Mouse (Mus musculus): ENCODE measurements around the gene Gm28051. TPM values are rescaled to one million over a fixed set of nuclear protein-coding genes. Genes with fewer than 3 reads are reported as not detected.

Gm28051 gene
- polyA plus RNA-seq, 1 experiment from 2014 or later = not detected

DNA sequence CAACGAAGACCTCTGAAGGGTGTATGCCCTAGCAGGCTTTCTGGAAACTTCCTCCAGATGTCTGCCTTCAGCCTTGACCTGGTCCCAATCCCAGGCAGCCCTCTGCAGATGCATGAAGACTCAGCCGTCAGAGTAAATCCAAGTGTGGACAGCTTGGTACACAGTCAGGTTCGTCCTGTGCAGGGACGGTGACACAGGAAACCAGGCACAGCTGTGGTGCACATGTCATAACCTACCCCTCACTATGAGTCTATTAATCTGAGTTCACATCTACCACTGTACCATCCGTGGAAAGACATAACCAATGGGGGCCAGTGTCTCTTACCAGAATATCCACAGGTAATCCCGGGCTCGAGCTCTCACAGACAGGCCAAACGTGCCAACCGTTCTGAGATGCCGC, 83.0 kb downstream of the Gm28051 start:
- Histone ChIP-seq H3K9me3 (ENCODE audit: control insufficient read depth, low read length) (no peaks in the 10 kb centered on the region), H3K4me1 (ENCODE audit: control insufficient read depth, insufficient read depth, low read length) (peaks cover 40% of the 10 kb centered on the region), H3K27me3 (replicated peaks; ENCODE audit: control insufficient read depth, insufficient read depth, low read length) (no peaks in the 10 kb centered on the region), H3K4me2 (ENCODE audit: low read depth, low read length) (no peak overlapping the region), H3K36me3 (ENCODE audit: control insufficient read depth, insufficient read depth, low read length) (no peaks in the 10 kb centered on the region), H3K9ac (ENCODE audit: low read depth, low read length) (no peak overlapping the region), H3K4me3 (ENCODE audit: low read length) (no peak overlapping the region), H3K27ac (ENCODE audit: low read length) (no peak overlapping the region)
- WGBS = 79% methylated on average over 10 of the region's 10 CpGs
- ATAC-seq = no peak

DNA sequence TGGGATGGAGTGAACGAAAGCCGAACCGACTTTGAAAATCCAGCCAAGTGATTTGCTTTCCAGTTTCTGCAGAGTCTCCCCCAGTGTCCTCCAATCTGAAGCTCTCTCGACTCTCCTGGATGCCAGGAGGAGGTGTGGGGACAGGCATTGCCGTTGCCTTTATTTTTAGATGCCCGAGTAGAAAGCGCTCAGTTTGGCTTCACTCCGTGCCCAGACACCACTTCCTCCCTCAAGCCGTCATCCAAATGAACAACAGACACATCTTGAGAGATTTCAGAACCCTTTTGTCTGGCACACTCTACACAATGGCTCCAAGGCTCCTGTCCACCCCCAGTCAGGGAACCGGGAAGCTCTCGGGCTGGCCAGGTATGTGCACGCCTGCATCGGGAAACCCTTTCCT, 83.4 kb downstream of the Gm28051 start:
- ATAC-seq = no peak
- no peaks in the 10 kb centered on the region for H3K36me3 ChIP-seq (ENCODE audit: control insufficient read depth, insufficient read depth, low read length)
- H3K9ac ChIP-seq (ENCODE audit: low read depth, low read length) = no peak overlapping the region
- no peak overlapping the region for H3K4me2 ChIP-seq (ENCODE audit: low read depth, low read length)
- no peak overlapping the region for H3K27ac ChIP-seq (ENCODE audit: low read length)
- H3K9me3 ChIP-seq (ENCODE audit: control insufficient read depth, low read length) = no peaks in the 10 kb centered on the region
- H3K27me3 ChIP-seq (replicated peaks; ENCODE audit: control insufficient read depth, insufficient read depth, low read length) = no peaks in the 10 kb centered on the region
- H3K4me3 ChIP-seq (ENCODE audit: low read length) = no peak overlapping the region
- peaks cover 35% of the 10 kb centered on the region for H3K4me1 ChIP-seq (ENCODE audit: control insufficient read depth, insufficient read depth, low read length)
- 77% methylated on average over 13 of the region's 13 CpGs for WGBS

DNA sequence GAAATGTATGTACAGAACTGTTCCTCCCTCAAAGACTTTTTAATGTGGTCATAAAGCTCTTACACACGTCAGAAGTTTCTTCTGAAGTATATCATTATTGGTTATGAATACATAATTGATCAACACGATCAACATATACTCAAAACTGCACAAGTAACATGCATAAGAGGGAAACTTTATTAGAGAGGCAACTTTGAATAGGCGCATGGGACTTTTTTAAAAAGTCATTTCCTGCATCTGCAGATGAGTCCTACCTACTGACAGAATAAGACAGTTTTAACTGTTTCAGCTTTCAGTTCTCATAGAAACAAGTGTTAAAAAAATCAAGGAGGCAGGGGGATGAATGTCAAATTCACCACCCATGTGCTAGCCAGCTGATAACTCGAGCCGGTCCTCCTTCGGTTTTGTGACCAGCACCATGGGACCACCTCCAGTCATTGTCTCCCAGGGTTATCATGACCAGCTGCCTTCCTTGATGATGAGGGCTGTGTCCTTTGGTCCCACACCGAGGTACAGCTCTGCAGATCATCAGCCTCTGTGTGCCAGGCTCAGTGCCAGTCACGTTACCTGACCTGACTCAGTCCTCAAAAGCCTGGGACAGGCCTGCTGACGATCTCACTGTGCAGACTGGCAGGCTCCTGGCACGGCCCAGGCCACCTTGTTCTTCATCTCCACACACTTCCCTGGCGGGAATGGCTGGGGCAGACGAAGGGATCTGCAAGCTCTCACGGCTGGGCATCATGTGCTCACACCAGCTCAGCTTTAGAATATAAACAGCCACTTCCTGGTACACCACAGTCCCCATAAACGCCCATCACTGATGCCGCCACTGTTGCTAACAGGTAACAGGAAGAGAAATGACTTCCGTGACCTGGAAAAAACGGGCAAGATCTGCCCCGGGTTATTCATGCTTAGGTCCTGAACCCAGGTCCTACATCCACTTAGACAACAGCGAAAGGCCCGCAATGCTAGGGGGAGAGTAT, 84.4 kb downstream of the Gm28051 start:
- 62% methylated on average over 20 of the region's 20 CpGs for WGBS
- H3K4me3 ChIP-seq (ENCODE audit: low read length) = no peak overlapping the region
- H3K27me3 ChIP-seq (replicated peaks; ENCODE audit: control insufficient read depth, insufficient read depth, low read length) = no peaks in the 10 kb centered on the region
- no peaks in the 10 kb centered on the region for H3K36me3 ChIP-seq (ENCODE audit: control insufficient read depth, insufficient read depth, low read length)
- H3K9me3 ChIP-seq (ENCODE audit: control insufficient read depth, low read length) = no peaks in the 10 kb centered on the region
- H3K4me2 ChIP-seq (ENCODE audit: low read depth, low read length) = no peak overlapping the region
- H3K27ac ChIP-seq (ENCODE audit: low read length) = peak overlapping the region; percentile 37; the same call in 1 of the 2 replicates
- no peak; the same call in 1 of the 2 replicates for ATAC-seq
- no peak overlapping the region for H3K9ac ChIP-seq (ENCODE audit: low read depth, low read length)
- H3K4me1 ChIP-seq (ENCODE audit: control insufficient read depth, insufficient read depth, low read length) = peaks cover 31% of the 10 kb centered on the region

DNA sequence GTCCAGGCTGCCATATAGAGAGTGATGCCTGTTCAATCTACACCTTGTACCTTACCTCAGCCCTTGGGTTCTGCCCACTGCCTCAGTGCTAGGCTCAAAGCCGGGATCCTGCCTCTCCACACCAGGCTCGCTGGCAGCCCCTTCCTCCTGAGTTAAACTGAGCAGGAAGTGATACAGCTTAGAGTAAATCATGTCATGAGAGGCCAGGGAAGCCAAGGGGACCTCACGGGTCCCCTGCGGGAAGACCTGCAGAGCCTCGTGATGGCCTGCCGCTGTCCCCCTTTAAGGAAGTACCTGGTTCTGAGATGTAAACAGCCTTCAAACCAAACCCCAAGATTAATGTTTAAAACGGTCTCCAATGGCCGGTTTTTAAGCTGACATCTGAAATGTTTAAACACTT, 85.4 kb downstream of the Gm28051 start:
- H3K27me3 ChIP-seq (replicated peaks; ENCODE audit: control insufficient read depth, insufficient read depth, low read length) = no peaks in the 10 kb centered on the region
- H3K27ac ChIP-seq (ENCODE audit: low read length) = no peak overlapping the region
- 22% methylated on average over 8 of the region's 8 CpGs for WGBS
- no peak overlapping the region for H3K4me2 ChIP-seq (ENCODE audit: low read depth, low read length)
- peaks cover 23% of the 10 kb centered on the region for H3K4me1 ChIP-seq (ENCODE audit: control insufficient read depth, insufficient read depth, low read length)
- ATAC-seq = peak; percentile 16
- no peaks in the 10 kb centered on the region for H3K36me3 ChIP-seq (ENCODE audit: control insufficient read depth, insufficient read depth, low read length)
- no peak overlapping the region for H3K4me3 ChIP-seq (ENCODE audit: low read length)
- H3K9ac ChIP-seq (ENCODE audit: low read depth, low read length) = no peak overlapping the region
- H3K9me3 ChIP-seq (ENCODE audit: control insufficient read depth, low read length) = no peaks in the 10 kb centered on the region

DNA sequence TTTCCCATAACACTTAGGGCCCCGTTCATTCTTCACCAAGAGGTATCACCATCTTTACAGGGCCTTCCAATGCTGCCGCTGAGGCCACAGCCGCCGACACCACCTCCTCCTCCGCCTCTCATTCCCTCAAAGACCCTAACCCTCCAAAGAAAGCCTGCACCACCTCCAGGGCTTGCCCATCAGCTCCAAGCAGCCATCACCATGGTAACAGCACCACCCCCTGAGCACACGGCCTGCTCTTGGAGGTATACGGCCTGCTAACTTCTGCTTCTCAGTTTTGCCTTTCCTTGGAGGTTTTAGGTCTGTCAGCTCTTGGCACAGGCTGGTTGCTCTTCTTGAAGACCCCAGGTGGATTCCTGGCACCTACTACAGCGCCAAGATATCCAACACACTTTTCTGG, 86.7 kb downstream of the Gm28051 start:
- Histone ChIP-seq H3K27ac (ENCODE audit: low read length) (no peak overlapping the region), H3K4me2 (ENCODE audit: low read depth, low read length) (no peak overlapping the region), H3K4me3 (ENCODE audit: low read length) (no peak overlapping the region), H3K36me3 (ENCODE audit: control insufficient read depth, insufficient read depth, low read length) (no peaks in the 10 kb centered on the region), H3K9ac (ENCODE audit: low read depth, low read length) (no peak overlapping the region), H3K27me3 (replicated peaks; ENCODE audit: control insufficient read depth, insufficient read depth, low read length) (no peaks in the 10 kb centered on the region), H3K9me3 (ENCODE audit: control insufficient read depth, low read length) (no peaks in the 10 kb centered on the region), H3K4me1 (ENCODE audit: control insufficient read depth, insufficient read depth, low read length) (peaks cover 26% of the 10 kb centered on the region)
- ATAC-seq = no peak
- WGBS = 72% methylated on average over 8 of the region's 8 CpGs

MicroRNAs within 50 kb of the gene (microRNA counts, 519-probe panel; counts per million panel counts)
- microRNA mmu-miR-1936 = 35.7 counts per million

Small RNAs within 50 kb of the gene (microRNA-seq; reads per million reads assigned to microRNA genes)
- gene Mir1936 = not detected

Other genes with a start within 250 kb of the Gm28051 start
- gene Chga, start 202.8 kb downstream of the Gm28051 start, polyA plus RNA-seq (2015; fragmentation: Nextera tagmentation; extraction: Ambion mirVana) = 26.1 and 28.0 TPM in 2 replicates
- gene Itpk1, start 52.8 kb downstream of the Gm28051 start, polyA plus RNA-seq (2015; fragmentation: Nextera tagmentation; extraction: Ambion mirVana) = 51.4 and 57.1 TPM in 2 replicates
- 19.3 and 20.2 TPM in 2 replicates for gene Moap1, start 14.1 kb downstream of the Gm28051 start, polyA plus RNA-seq (2015; fragmentation: Nextera tagmentation; extraction: Ambion mirVana)
- gene Tmem251, start 14.0 kb downstream of the Gm28051 start, polyA plus RNA-seq (2015; fragmentation: Nextera tagmentation; extraction: Ambion mirVana) = 16.9 and 17.2 TPM in 2 replicates
- 26.7 and 30.0 TPM in 2 replicates for gene Gon7, start within 50 bp of the Gm28051 start, polyA plus RNA-seq (2015; fragmentation: Nextera tagmentation; extraction: Ambion mirVana)
- 32.5 and 33.6 TPM in 2 replicates for gene Ubr7, start 202 bp upstream of the Gm28051 start, polyA plus RNA-seq (2015; fragmentation: Nextera tagmentation; extraction: Ambion mirVana)
- gene Gm20604, start 907 bp upstream of the Gm28051 start, polyA plus RNA-seq (2015; fragmentation: Nextera tagmentation; extraction: Ambion mirVana) = 17.7 and 19.0 TPM in 2 replicates
- 9.5 and 10.0 TPM in 2 replicates for gene Btbd7, start 120.7 kb upstream of the Gm28051 start, polyA plus RNA-seq (2015; fragmentation: Nextera tagmentation; extraction: Ambion mirVana)
- gene Cox8c, start 141.6 kb upstream of the Gm28051 start, polyA plus RNA-seq (2015; fragmentation: Nextera tagmentation; extraction: Ambion mirVana) = not detected in 2 replicates
- gene Unc79, start 191.1 kb upstream of the Gm28051 start, polyA plus RNA-seq (2015; fragmentation: Nextera tagmentation; extraction: Ambion mirVana) = 0.27 and 0.54 TPM in 2 replicates